Mouse (Mus musculus) MEL (cell line): ENCODE data around the gene P2rx2. TPM values are rescaled to one million over a fixed set of nuclear protein-coding genes. Genes with fewer than 3 reads are reported as not detected.

Source experiments
- DNase-seq: peaks from one replicate; pipeline ENCODE4 v3.0.0; 2011; ENCODE audit warnings: low read depth, low spot score
- H3K27ac ChIP-seq: 2 replicates; pipeline ENCODE4 v1.5.1; 2012; ENCODE audit warnings: low read depth, mild to moderate bottlenecking, control low read depth, low read length, moderate library complexity; ENCODE audit not compliant: control insufficient read depth
- H3K27me3 ChIP-seq, 2 experiments: fragments of 150-350 bp in 1 of 2; sonication (generic) in 1 of 2; 2 replicates each; pipeline ENCODE4 v1.6.1; 2012; ENCODE audit warnings: low read length in 2 of 2, mild to moderate bottlenecking in 2 of 2, improper control_type of control experiment in 1 of 2, moderate library complexity in 1 of 2; ENCODE audit not compliant: insufficient read depth in 2 of 2, control insufficient read depth in 1 of 2
- H3K36me3 ChIP-seq, 2 experiments: 2 replicates each; pipeline ENCODE4 v1.6.1; 2012 to 2014; ENCODE audit warnings: low read length in 2 of 2, improper control_type of control experiment in 1 of 2, inconsistent platforms in 1 of 2, mild to moderate bottlenecking in 1 of 2; ENCODE audit not compliant: insufficient read depth in 2 of 2, control insufficient read depth in 1 of 2
- H3K4me1 ChIP-seq, 2 experiments: fragments of 150-350 bp in 1 of 2; sonication (generic) in 1 of 2; 2 replicates each; pipeline ENCODE4 v1.6.1; 2012; ENCODE audit warnings: low read length in 2 of 2, improper control_type of control experiment in 1 of 2, mild to moderate bottlenecking in 1 of 2; ENCODE audit not compliant: insufficient read depth in 2 of 2, control insufficient read depth in 1 of 2
- H3K4me3 ChIP-seq, 2 experiments: fragments of 150-350 bp in 1 of 2; sonication (generic) in 1 of 2; 2 replicates each; pipeline ENCODE4 v1.5.1; 2012; ENCODE audit warnings: low read depth in 2 of 2, low read length in 2 of 2, mild to moderate bottlenecking in 2 of 2, moderate library complexity in 2 of 2, control low read depth in 1 of 2, improper control_type of control experiment in 1 of 2; ENCODE audit not compliant: control insufficient read depth in 1 of 2, insufficient read depth in 1 of 2
- H3K79me2 ChIP-seq: 2 replicates; pipeline ENCODE4 v1.6.1; 2012; ENCODE audit warnings: mild to moderate bottlenecking, low read length, moderate library complexity; ENCODE audit not compliant: control insufficient read depth, poor library complexity, insufficient read depth
- H3K9ac ChIP-seq: 2 replicates; pipeline ENCODE4 v1.6.1; 2012; ENCODE audit warnings: low read depth, mild to moderate bottlenecking, control low read depth, low read length, moderate library complexity; ENCODE audit not compliant: control insufficient read depth, poor library complexity, severe bottlenecking
- H3K9me3 ChIP-seq: fragments of 150-350 bp; sonication (generic); replicated peaks from 2 replicates; pipeline ENCODE4 v1.6.1; 2012; ENCODE audit warnings: mild to moderate bottlenecking, low read length, improper control_type of control experiment, moderate library complexity; ENCODE audit not compliant: insufficient read depth
- BHLHE40 ChIP-seq: IDR thresholded peaks from 2 replicates; pipeline ENCODE4 v1.6.1; 2012; ENCODE audit warnings: low read depth, mild to moderate bottlenecking, inconsistent platforms, low read length, improper control_type of control experiment, borderline replicate concordance
- CHD2 ChIP-seq: IDR thresholded peaks from 2 replicates; pipeline ENCODE4 v1.6.1; 2011; ENCODE audit warnings: low read length, improper control_type of control experiment
- CTCF ChIP-seq, 3 experiments: IDR thresholded peaks in 2 of 3; conservative IDR thresholded peaks in 1 of 3; 2 replicates each; pipeline ENCODE4 v1.5.1; 2011 to 2012; ENCODE audit warnings: low read length in 3 of 3, low read depth in 2 of 3, mild to moderate bottlenecking in 2 of 3, improper control_type of control experiment in 1 of 3, inconsistent platforms in 1 of 3, mixed read lengths in 1 of 3, moderate library complexity in 1 of 3; ENCODE audit not compliant: control insufficient read depth in 1 of 3, insufficient read depth in 1 of 3, poor library complexity in 1 of 3, severe bottlenecking in 1 of 3
- E2F4 ChIP-seq: IDR thresholded peaks from 2 replicates; pipeline ENCODE4 v1.6.1; 2011; ENCODE audit warnings: low read depth, low read length, improper control_type of control experiment, borderline replicate concordance
- ELF1 ChIP-seq: IDR thresholded peaks from 2 replicates; pipeline ENCODE4 v1.6.1; 2014; ENCODE audit warnings: low read depth, mild to moderate bottlenecking, inconsistent platforms, low read length, improper control_type of control experiment, moderate library complexity
- GABPA ChIP-seq: IDR thresholded peaks from 2 replicates; pipeline ENCODE4 v1.6.1; 2012; ENCODE audit warnings: low read depth, mild to moderate bottlenecking, inconsistent platforms, low read length, improper control_type of control experiment, moderate library complexity
- GATA1 ChIP-seq: IDR thresholded peaks from 2 replicates; pipeline ENCODE4 v1.6.1; 2011; ENCODE audit warnings: low read depth, low read length, improper control_type of control experiment
- KAT2A ChIP-seq: conservative IDR thresholded peaks from 2 replicates; pipeline ENCODE4 v1.6.1; 2012; ENCODE audit warnings: low read depth, low read length, improper control_type of control experiment, inconsistent platforms
- MAX ChIP-seq: IDR thresholded peaks from 2 replicates; pipeline ENCODE4 v1.6.1; 2011; ENCODE audit warnings: low read length, improper control_type of control experiment
- MEF2A ChIP-seq: IDR thresholded peaks from 2 replicates; pipeline ENCODE4 v1.6.1; 2014; ENCODE audit warnings: low read depth, mild to moderate bottlenecking, inconsistent platforms, low read length, improper control_type of control experiment; ENCODE audit not compliant: poor library complexity, insufficient replicate concordance, severe bottlenecking; ENCODE audit errors: extremely low read depth
- MXI1 ChIP-seq: IDR thresholded peaks from 2 replicates; pipeline ENCODE4 v1.6.1; 2011; ENCODE audit warnings: mild to moderate bottlenecking, low read depth, low read length, improper control_type of control experiment
- NRF1 ChIP-seq: IDR thresholded peaks from 2 replicates; pipeline ENCODE4 v1.6.1; 2014; ENCODE audit warnings: low read depth, mild to moderate bottlenecking, inconsistent platforms, low read length, improper control_type of control experiment, moderate library complexity; ENCODE audit not compliant: poor library complexity, insufficient read depth, severe bottlenecking
- POLR2AphosphoS5 ChIP-seq: IDR thresholded peaks from 2 replicates; pipeline ENCODE4 v1.6.1; 2012; ENCODE audit warnings: low read depth, borderline replicate concordance, mild to moderate bottlenecking, inconsistent platforms, low read length, moderate library complexity, mixed read lengths
- RAD21 ChIP-seq: IDR thresholded peaks from 2 replicates; pipeline ENCODE4 v1.6.1; 2011; ENCODE audit warnings: mild to moderate bottlenecking, low read depth, low read length, improper control_type of control experiment
- RCOR1 ChIP-seq: IDR thresholded peaks from 2 replicates; pipeline ENCODE4 v1.6.1; 2012; ENCODE audit warnings: low read depth, mild to moderate bottlenecking, inconsistent platforms, low read length, improper control_type of control experiment
- SMC3 ChIP-seq: IDR thresholded peaks from 2 replicates; pipeline ENCODE4 v1.6.1; 2011; ENCODE audit warnings: low read depth, low read length, improper control_type of control experiment
- TAL1 ChIP-seq: IDR thresholded peaks from 2 replicates; pipeline ENCODE4 v1.6.1; 2012; ENCODE audit warnings: mild to moderate bottlenecking, inconsistent platforms, low read length, moderate library complexity, mixed read lengths
- TCF12 ChIP-seq: IDR thresholded peaks from 2 replicates; pipeline ENCODE4 v1.6.1; 2014; ENCODE audit warnings: low read depth, mild to moderate bottlenecking, inconsistent platforms, low read length, improper control_type of control experiment, moderate library complexity
- UBTF ChIP-seq: IDR thresholded peaks from 2 replicates; pipeline ENCODE4 v1.6.1; 2012; ENCODE audit warnings: low read depth, mild to moderate bottlenecking, inconsistent platforms, low read length, improper control_type of control experiment, moderate library complexity, borderline replicate concordance; ENCODE audit not compliant: insufficient read depth
- ZC3H11A ChIP-seq: IDR thresholded peaks from 2 replicates; pipeline ENCODE4 v1.6.1; 2012; ENCODE audit warnings: low read depth, mild to moderate bottlenecking, inconsistent platforms, low read length, improper control_type of control experiment
- ZKSCAN1 ChIP-seq: IDR thresholded peaks from 2 replicates; pipeline ENCODE4 v1.6.1; 2012; ENCODE audit warnings: low read depth, mild to moderate bottlenecking, inconsistent platforms, low read length, improper control_type of control experiment, moderate library complexity
- polyA plus RNA-seq, 2 experiments: library from polyadenylated mRNA; stranded (reverse) in 1 of 2; unstranded in 1 of 2; fragments of >175 nt in 1 of 2; fragments of >200 nt in 1 of 2; gene quantifications; 2 replicates each; pipeline versions ENCODE4 v1.2.1 to v1.2.4; 2012; ENCODE audit warnings: low replicate concordance in 2 of 2, low read depth in 1 of 2; ENCODE audit not compliant: insufficient read length in 2 of 2, insufficient read depth in 1 of 2, missing spikeins in 1 of 2
- total RNA-seq: library from RNA; depleted of rRNA; stranded (reverse); fragments of 300-350 nt; gene quantifications from 2 replicates; pipeline ENCODE4 v1.2.3, GENCODE M21; 2012

P2rx2 gene
- total and polyA plus RNA-seq, 3 experiments: 0.08 to 0.57 TPM; not detected in 1

DNA sequence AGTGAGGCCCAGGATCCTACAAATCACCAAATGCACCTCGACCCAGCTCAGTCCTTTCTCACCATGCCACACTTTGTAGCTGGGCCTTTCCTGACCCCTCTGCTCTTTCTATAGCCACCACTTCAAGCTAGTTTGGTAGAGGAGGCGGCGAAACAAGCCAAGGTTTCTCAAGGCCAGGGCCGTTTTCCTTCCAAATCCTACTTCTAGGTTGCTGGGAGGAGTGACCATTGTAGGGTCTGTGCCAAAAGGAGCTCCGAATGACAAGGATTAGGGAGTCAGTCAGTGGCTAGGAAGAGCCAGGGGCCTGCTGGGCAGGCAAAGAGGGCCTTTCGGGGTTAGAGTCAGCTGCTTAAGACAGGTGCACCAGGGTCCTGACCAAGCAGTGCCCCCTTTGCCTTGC is 41.5 kb upstream of the P2rx2 start:
- Histone ChIP-seq H3K4me1 (no peaks in the 10 kb centered on the region), H3K9me3 (no peaks in the 10 kb centered on the region), H3K27ac (no peak overlapping the region), H3K27me3 (no peaks in the 10 kb centered on the region), H3K9ac (no peak overlapping the region), H3K36me3 (no peaks in the 10 kb centered on the region), H3K79me2 (no peaks in the 10 kb centered on the region), H3K4me3 (no peak overlapping the region)
- DNase-seq: no peak
- TF ChIP-seq ELF1 (no peak), RAD21 (no peak), RCOR1 (no peak), TCF12 (no peak), CTCF (IDR thresholded peaks at IDR 0.05 in 2 of 3, conservative IDR thresholded peaks at IDR 0.05 in 1 of 3; ENCODE audit: control insufficient read depth in 1 of 3, insufficient read depth in 1 of 3, low read depth in 2 of 3, low read length in 3 of 3, poor library complexity in 1 of 3, severe bottlenecking in 1 of 3) (no peak), BHLHE40 (no peak), GATA1 (no peak), POLR2AphosphoS5 (no peak), MXI1 (no peak)

DNA sequence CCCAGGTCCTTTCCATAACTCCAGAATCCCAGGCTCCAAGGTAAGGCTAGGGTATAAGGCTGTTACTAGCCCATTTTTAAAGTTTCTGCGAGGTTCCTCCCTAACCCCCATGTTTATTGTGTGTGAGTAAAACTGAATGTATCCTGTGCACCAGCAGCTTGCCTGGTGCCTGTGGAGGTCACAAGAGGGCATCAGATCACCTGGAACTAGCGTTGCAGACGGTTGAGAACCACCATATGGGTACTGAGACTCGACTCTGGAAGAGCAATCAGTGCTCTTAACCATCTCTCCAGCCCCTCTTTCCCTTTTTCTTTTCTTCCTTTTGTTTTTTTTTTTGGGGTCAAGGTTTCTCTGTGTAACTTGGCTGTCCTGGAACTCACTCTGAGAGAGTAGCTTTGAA is 36.8 kb upstream of the P2rx2 start:
- no peak overlapping the region for H3K27ac ChIP-seq
- TF ChIP-seq E2F4: no peak
- no peak for TF ChIP-seq SMC3
- no peak for TF ChIP-seq UBTF
- no peak for TF ChIP-seq TCF12
- TF ChIP-seq ZC3H11A: no peak
- TF ChIP-seq KAT2A: no peak
- TF ChIP-seq MEF2A: no peak
- no peak for TF ChIP-seq TAL1
- no peak for TF ChIP-seq MAX
- no peak for TF ChIP-seq CHD2
- TF ChIP-seq RCOR1: no peak
- TF ChIP-seq ZKSCAN1: no peak
- TF ChIP-seq GABPA: no peak
- no peak for TF ChIP-seq NRF1
- H3K9ac ChIP-seq: no peak overlapping the region
- no peak for DNase-seq
- no peaks in the 10 kb centered on the region for H3K9me3 ChIP-seq
- H3K4me1 ChIP-seq: no peaks in the 10 kb centered on the region
- no peaks in the 10 kb centered on the region for H3K27me3 ChIP-seq
- no peak overlapping the region for H3K4me3 ChIP-seq
- H3K36me3 ChIP-seq: no peaks in the 10 kb centered on the region
- H3K79me2 ChIP-seq: no peaks in the 10 kb centered on the region
